In the genomic region with DNA sequence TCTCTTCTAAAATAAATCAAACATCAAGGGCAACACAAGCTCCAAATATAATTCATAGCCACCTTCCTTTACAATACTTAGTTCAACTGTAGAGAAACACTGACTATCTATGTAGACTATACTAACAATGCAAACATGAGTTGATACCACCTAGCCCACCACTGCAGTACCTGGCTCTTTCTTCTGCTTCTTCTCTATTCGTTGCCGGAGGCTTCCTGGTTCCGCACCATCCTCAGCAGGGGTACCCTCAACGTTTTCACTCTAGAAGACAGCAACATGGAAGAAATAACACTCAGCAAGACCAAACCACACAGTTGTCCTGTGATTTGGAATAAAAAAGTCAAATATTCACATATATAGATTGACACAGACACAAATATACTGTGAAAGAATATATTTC, we compare ENCODE assay signal across 36 mouse cellular contexts. TPM values are rescaled to one million over a fixed set of nuclear protein-coding genes. Genes with fewer than 3 reads are reported as not detected.
"Had no signal": no experiment of that assay in that cellular context is flagged by ENCODE, and none has a peak within 500 bp of the region (broad histone marks: within the 10 kb centered on the region; RNA-seq: fewer than 3 reads in every experiment).

No protein-coding gene starts in this region.

- H3K36me3 ChIP-seq: midbrain, embryonic 15.5 days had no signal

- H3K27ac ChIP-seq: limb, embryonic 10.5 days; limb, embryonic 12.5 days; limb, embryonic 13.5 days; limb, embryonic 15.5 days; liver, embryonic 12.5 days; liver, embryonic 13.5 days; liver, embryonic 14.5 days; liver, embryonic 15.5 days; lung, embryonic 15.5 days; macrophage; midbrain, embryonic 10.5 days; midbrain, embryonic 12.5 days; midbrain, embryonic 13.5 days; midbrain, embryonic 15.5 days; neural tube, embryonic 12.5 days had no signal

- H3K27me3 ChIP-seq: limb, embryonic 12.5 days; limb, embryonic 13.5 days; limb, embryonic 15.5 days; liver, embryonic 12.5 days; liver, embryonic 13.5 days; liver, embryonic 15.5 days; lung, embryonic 15.5 days; megakaryocyte, embryonic 14.5 days; midbrain, embryonic 12.5 days; midbrain, embryonic 13.5 days; midbrain, embryonic 15.5 days; neural tube, embryonic 12.5 days had no signal

- DNase-seq: left cerebral cortex, postnatal 4 days; liver; liver, embryonic 13.5 days; liver, postnatal 0 days; lung, adult 18-20 months; lung, adult 2 months; lung, embryonic 14.5 days; lung, postnatal 10 days; lung, postnatal 14 days; lung, postnatal 36 days; lung, postnatal 4 days; midbrain, embryonic 14.5 days had no signal

- H3K4me1 ChIP-seq: limb, embryonic 10.5 days; limb, embryonic 12.5 days; limb, embryonic 13.5 days; limb, embryonic 15.5 days; liver, embryonic 12.5 days; liver, embryonic 13.5 days; liver, embryonic 15.5 days; lung, embryonic 15.5 days; megakaryocyte, embryonic 14.5 days; midbrain, embryonic 10.5 days; midbrain, embryonic 12.5 days; midbrain, embryonic 13.5 days; midbrain, embryonic 15.5 days; neural tube, embryonic 12.5 days had no signal

- H3K4me3 ChIP-seq: limb, embryonic 10.5 days; limb, embryonic 12.5 days; limb, embryonic 13.5 days; limb, embryonic 15.5 days; liver, embryonic 12.5 days; liver, embryonic 13.5 days; liver, embryonic 15.5 days; lung, embryonic 15.5 days; megakaryocyte, embryonic 14.5 days; midbrain, embryonic 10.5 days; midbrain, embryonic 12.5 days; midbrain, embryonic 13.5 days; midbrain, embryonic 15.5 days; myocyte; neural tube, embryonic 12.5 days had no signal

- H3K9me3 ChIP-seq: limb, embryonic 10.5 days; limb, embryonic 12.5 days; limb, embryonic 13.5 days; limb, embryonic 15.5 days; liver, embryonic 12.5 days; liver, embryonic 13.5 days; liver, embryonic 15.5 days; lung, embryonic 15.5 days; megakaryocyte, embryonic 14.5 days; midbrain, embryonic 10.5 days; midbrain, embryonic 12.5 days; midbrain, embryonic 13.5 days; midbrain, embryonic 15.5 days; neural tube, embryonic 12.5 days had no signal

RNA-seq across cellular contexts. Expression of a gene that starts 14.8 kb away (rescaled TPM):
- total RNA-seq: liver, adult 2 months; megakaryocyte progenitor cell, adult 5-6 weeks; megakaryocyte, adult 5-6 weeks; megakaryocyte-erythroid progenitor cell, adult 5-6 weeks; monocyte, adult 5-6 weeks had no signal
- polyA plus RNA-seq: limb, embryonic 11.5 days; liver, adult 2 months; liver, embryonic 12.5 days; liver, embryonic 13.5 days; liver, embryonic 14.5 days; liver, embryonic 15.5 days; liver, embryonic 16.5 days; liver, postnatal 0 days; lung, embryonic 14.5 days; macrophage; midbrain, embryonic 10.5 days; midbrain, embryonic 11.5 days had no signal
